Mouse (Mus musculus): ENCODE data around the gene 2510039O18Rik. TPM values are rescaled to one million over a fixed set of nuclear protein-coding genes. Genes with fewer than 3 reads are reported as not detected.

The 2510039O18Rik gene
- polyA plus RNA-seq, 1 experiment from 2014 or later: 15.8 TPM

GRCm38 (mm10) chr4:147941045-147942020, 638 bp downstream of the 2510039O18Rik start:
- no peak for DNase-seq (ENCODE audit: low spot score)
- Histone ChIP-seq H3K9me3 (ENCODE audit: control insufficient read depth, low read length) (no peaks in the 10 kb centered on the region), H3K9ac (peak overlapping the region; percentile 84), H3K27ac (peak overlapping the region; percentile 69; the same call in 1 of the 2 replicates), H3K4me1 (replicated peaks; ENCODE audit: control insufficient read depth, insufficient read depth, low read length) (peaks cover 26% of the 10 kb centered on the region), H3K4me3 (replicated peaks; ENCODE audit: low read length) (peak overlapping the region; percentile 94), H3K27me3 (ENCODE audit: control insufficient read depth, insufficient read depth, low read length) (no peaks in the 10 kb centered on the region), H3K36me3 (replicated peaks; ENCODE audit: control insufficient read depth, insufficient read depth) (peaks cover 35% of the 10 kb centered on the region), H3K4me2 (replicated peaks) (peak overlapping the region; percentile 98)
- WGBS: 8% methylated on average over 75 of the region's 88 CpGs
- ATAC-seq (ENCODE audit: low FRiP score): peak; percentile 59

GRCm38 (mm10) chr4:147943005-147943404, 2.3 kb downstream of the 2510039O18Rik start:
- WGBS: 94% methylated on average over 1 of the region's 1 CpGs
- ATAC-seq (ENCODE audit: low FRiP score) (no peak), DNase-seq (ENCODE audit: low spot score) (no peak)
- Histone ChIP-seq H3K27me3 (ENCODE audit: control insufficient read depth, insufficient read depth, low read length) (no peaks in the 10 kb centered on the region), H3K4me2 (replicated peaks) (peak overlapping the region; percentile 24; the same call in 1 of the 2 replicates), H3K4me1 (replicated peaks; ENCODE audit: control insufficient read depth, insufficient read depth, low read length) (peaks cover 26% of the 10 kb centered on the region), H3K4me3 (replicated peaks; ENCODE audit: low read length) (no peak overlapping the region), H3K36me3 (replicated peaks; ENCODE audit: control insufficient read depth, insufficient read depth) (peaks cover 51% of the 10 kb centered on the region), H3K9me3 (ENCODE audit: control insufficient read depth, low read length) (no peaks in the 10 kb centered on the region), H3K27ac (no peak overlapping the region), H3K9ac (no peak overlapping the region)

- H3K36me3 ChIP-seq (replicated peaks; ENCODE audit: control insufficient read depth, insufficient read depth): peaks cover 67% of the 10 kb centered on the region
- no peaks in the 10 kb centered on the region for H3K27me3 ChIP-seq (ENCODE audit: control insufficient read depth, insufficient read depth, low read length)
- WGBS: 57% methylated on average over 2 of the region's 2 CpGs
- H3K9me3 ChIP-seq (ENCODE audit: control insufficient read depth, low read length): no peaks in the 10 kb centered on the region
- DNase-seq (ENCODE audit: low spot score) (no peak), ATAC-seq (ENCODE audit: low FRiP score) (no peak)
- H3K4me2 ChIP-seq (replicated peaks): no peak overlapping the region
- peaks cover 12% of the 10 kb centered on the region for H3K4me1 ChIP-seq (replicated peaks; ENCODE audit: control insufficient read depth, insufficient read depth, low read length)
- H3K27ac ChIP-seq: no peak overlapping the region
- no peak overlapping the region for H3K4me3 ChIP-seq (replicated peaks; ENCODE audit: low read length)
- no peak overlapping the region for H3K9ac ChIP-seq
Observed at GRCm38 (mm10) chr4:147947511-147947910, 6.8 kb downstream of the 2510039O18Rik start.

- Histone ChIP-seq H3K27me3 (ENCODE audit: control insufficient read depth, insufficient read depth, low read length) (no peaks in the 10 kb centered on the region), H3K9me3 (ENCODE audit: control insufficient read depth, low read length) (no peaks in the 10 kb centered on the region), H3K4me3 (replicated peaks; ENCODE audit: low read length) (no peak overlapping the region), H3K36me3 (replicated peaks; ENCODE audit: control insufficient read depth, insufficient read depth) (peaks cover 10% of the 10 kb centered on the region), H3K9ac (no peak overlapping the region), H3K4me2 (replicated peaks) (no peak overlapping the region), H3K4me1 (replicated peaks; ENCODE audit: control insufficient read depth, insufficient read depth, low read length) (no peaks in the 10 kb centered on the region), H3K27ac (no peak overlapping the region)
- DNase-seq (ENCODE audit: low spot score) (peak; percentile 76), ATAC-seq (ENCODE audit: low FRiP score) (no peak)
- 8% methylated on average over 4 of the region's 4 CpGs for WGBS
Observed at GRCm38 (mm10) chr4:147953590-147953989, 12.9 kb downstream of the 2510039O18Rik start.

- H3K36me3 ChIP-seq (replicated peaks; ENCODE audit: control insufficient read depth, insufficient read depth): no peaks in the 10 kb centered on the region
- H3K9ac ChIP-seq: no peak overlapping the region
- WGBS: 40% methylated on average over 11 of the region's 11 CpGs
- DNase-seq (ENCODE audit: low spot score): no peak
- no peak overlapping the region for H3K4me2 ChIP-seq (replicated peaks)
- H3K4me1 ChIP-seq (replicated peaks; ENCODE audit: control insufficient read depth, insufficient read depth, low read length): no peaks in the 10 kb centered on the region
- H3K9me3 ChIP-seq (ENCODE audit: control insufficient read depth, low read length): no peaks in the 10 kb centered on the region
- no peak for ATAC-seq (ENCODE audit: low FRiP score)
- no peak overlapping the region for H3K4me3 ChIP-seq (replicated peaks; ENCODE audit: low read length)
- no peak overlapping the region for H3K27ac ChIP-seq
- H3K27me3 ChIP-seq (ENCODE audit: control insufficient read depth, insufficient read depth, low read length): no peaks in the 10 kb centered on the region
Observed at GRCm38 (mm10) chr4:147957141-147957540, 16.4 kb downstream of the 2510039O18Rik start.

GRCm38 (mm10) chr4:147959881-147960831, 19.5 kb downstream of the 2510039O18Rik start:
- H3K9ac ChIP-seq: no peak overlapping the region

GRCm38 (mm10) chr4:147962781-147963180, 22.1 kb downstream of the 2510039O18Rik start:
- H3K4me1 ChIP-seq (replicated peaks; ENCODE audit: control insufficient read depth, insufficient read depth, low read length): no peaks in the 10 kb centered on the region
- H3K27me3 ChIP-seq (ENCODE audit: control insufficient read depth, insufficient read depth, low read length): no peaks in the 10 kb centered on the region
- WGBS: 67% methylated on average over 6 of the region's 6 CpGs
- DNase-seq (ENCODE audit: low spot score) (no peak), ATAC-seq (ENCODE audit: low FRiP score) (no peak)
- H3K27ac ChIP-seq: no peak overlapping the region
- no peak overlapping the region for H3K4me2 ChIP-seq (replicated peaks)
- no peak overlapping the region for H3K9ac ChIP-seq
- H3K9me3 ChIP-seq (ENCODE audit: control insufficient read depth, low read length): no peaks in the 10 kb centered on the region
- H3K36me3 ChIP-seq (replicated peaks; ENCODE audit: control insufficient read depth, insufficient read depth): no peaks in the 10 kb centered on the region
- no peak overlapping the region for H3K4me3 ChIP-seq (replicated peaks; ENCODE audit: low read length)

More at GRCm38 (mm10) chr4:147959881-147960831, 19.5 kb downstream of the 2510039O18Rik start:
- H3K27ac ChIP-seq: no peak overlapping the region
- ATAC-seq (ENCODE audit: low FRiP score): peak; percentile 78
- H3K27me3 ChIP-seq (ENCODE audit: control insufficient read depth, insufficient read depth, low read length): no peaks in the 10 kb centered on the region
- H3K4me3 ChIP-seq (replicated peaks; ENCODE audit: low read length): no peak overlapping the region
- no peaks in the 10 kb centered on the region for H3K9me3 ChIP-seq (ENCODE audit: control insufficient read depth, low read length)
- H3K36me3 ChIP-seq (replicated peaks; ENCODE audit: control insufficient read depth, insufficient read depth): no peaks in the 10 kb centered on the region
- peak; percentile 84 for DNase-seq (ENCODE audit: low spot score)
- H3K4me2 ChIP-seq (replicated peaks): no peak overlapping the region
- H3K4me1 ChIP-seq (replicated peaks; ENCODE audit: control insufficient read depth, insufficient read depth, low read length): no peaks in the 10 kb centered on the region
- 43% methylated on average over 6 of the region's 6 CpGs for WGBS

- Histone ChIP-seq H3K36me3 (replicated peaks; ENCODE audit: control insufficient read depth, insufficient read depth) (no peaks in the 10 kb centered on the region), H3K9ac (no peak overlapping the region), H3K4me3 (replicated peaks; ENCODE audit: low read length) (no peak overlapping the region), H3K27ac (no peak overlapping the region), H3K27me3 (ENCODE audit: control insufficient read depth, insufficient read depth, low read length) (no peaks in the 10 kb centered on the region), H3K4me2 (replicated peaks) (no peak overlapping the region), H3K9me3 (ENCODE audit: control insufficient read depth, low read length) (no peaks in the 10 kb centered on the region), H3K4me1 (replicated peaks; ENCODE audit: control insufficient read depth, insufficient read depth, low read length) (no peaks in the 10 kb centered on the region)
- DNase-seq (ENCODE audit: low spot score): no peak
- 87% methylated on average over 15 of the region's 15 CpGs for WGBS
- ATAC-seq (ENCODE audit: low FRiP score): no peak
Observed at GRCm38 (mm10) chr4:147963623-147964022, 22.9 kb downstream of the 2510039O18Rik start.

GRCm38 (mm10) chr4:147965712-147966111, 25.0 kb downstream of the 2510039O18Rik start:
- WGBS: 80% methylated on average over 7 of the region's 7 CpGs
- Histone ChIP-seq H3K4me3 (replicated peaks; ENCODE audit: low read length) (no peak overlapping the region), H3K36me3 (replicated peaks; ENCODE audit: control insufficient read depth, insufficient read depth) (no peaks in the 10 kb centered on the region), H3K9ac (no peak overlapping the region), H3K4me1 (replicated peaks; ENCODE audit: control insufficient read depth, insufficient read depth, low read length) (no peaks in the 10 kb centered on the region), H3K9me3 (ENCODE audit: control insufficient read depth, low read length) (no peaks in the 10 kb centered on the region), H3K4me2 (replicated peaks) (no peak overlapping the region), H3K27ac (no peak overlapping the region), H3K27me3 (ENCODE audit: control insufficient read depth, insufficient read depth, low read length) (no peaks in the 10 kb centered on the region)
- ATAC-seq (ENCODE audit: low FRiP score) (no peak), DNase-seq (ENCODE audit: low spot score) (no peak)

Data from hindbrain, embryonic 14.5 days (tissue).